Mouse (Mus musculus) cerebellum, postnatal 4 days (tissue): ENCODE data around the gene Scamp2.

ENCODE experiments used
- DNase-seq, 2 experiments: peaks; one replicate each; pipeline ENCODE4 v3.0.0; 2022; ENCODE audit warnings: low spot score in 2 of 2, mixed read lengths in 1 of 2

Gene Scamp2

GRCm38 (mm10) chr9:57550126-57550862 is 10.4 kb upstream of the Scamp2 start:
- DNase-seq = no peak

GRCm38 (mm10) chr9:57552139-57552887 is 8.4 kb upstream of the Scamp2 start, which contains the start of gene Mpi:
Mpi (minus strand) TSS chr9:57552763.
- peak; percentile 60 to 72 for DNase-seq

GRCm38 (mm10) chr9:57553119-57553518 is 7.6 kb upstream of the Scamp2 start:
- DNase-seq = no peak

GRCm38 (mm10) chr9:57554753-57555152 is 6.0 kb upstream of the Scamp2 start:
- no peak for DNase-seq

- DNase-seq = no peak
Measured at GRCm38 (mm10) chr9:57557215-57557614, 3.5 kb upstream of the Scamp2 start.

GRCm38 (mm10) chr9:57558625-57559024 is 2.1 kb upstream of the Scamp2 start:
- no peak for DNase-seq

GRCm38 (mm10) chr9:57559568-57559967 is 1.2 kb upstream of the Scamp2 start:
- DNase-seq = no peak

- DNase-seq = no peak
Measured at GRCm38 (mm10) chr9:57560263-57560662, 480 bp upstream of the Scamp2 start.

GRCm38 (mm10) chr9:57561711-57562099 is 962 bp downstream of the Scamp2 start:
- no peak for DNase-seq

GRCm38 (mm10) chr9:57562896-57563372 is 2.2 kb downstream of the Scamp2 start:
- DNase-seq = no peak

GRCm38 (mm10) chr9:57564609-57565008 is 3.9 kb downstream of the Scamp2 start:
- DNase-seq = no peak

GRCm38 (mm10) chr9:57565741-57566221 is 5.0 kb downstream of the Scamp2 start:
- DNase-seq = peak in 1 of 2 experiments; percentile 40

- DNase-seq = no peak
Measured at GRCm38 (mm10) chr9:57566846-57567245, 6.1 kb downstream of the Scamp2 start.

GRCm38 (mm10) chr9:57568500-57568899 is 7.8 kb downstream of the Scamp2 start:
- no peak for DNase-seq

GRCm38 (mm10) chr9:57574397-57574796 is 13.7 kb downstream of the Scamp2 start:
- DNase-seq = no peak

- DNase-seq = no peak
Measured at GRCm38 (mm10) chr9:57575577-57575976, 14.8 kb downstream of the Scamp2 start.

GRCm38 (mm10) chr9:57577144-57577849 is 16.6 kb downstream of the Scamp2 start:
- DNase-seq = no peak

GRCm38 (mm10) chr9:57584991-57585390 is 24.2 kb downstream of the Scamp2 start:
- no peak for DNase-seq

- DNase-seq = peak; percentile 46 to 68
Measured at GRCm38 (mm10) chr9:57589224-57590126, 28.7 kb downstream of the Scamp2 start, which contains the start of gene Ulk3. Ulk3 (plus strand) TSS chr9:57589452.

- no peak for DNase-seq
Measured at GRCm38 (mm10) chr9:57590726-57591125, 30.0 kb downstream of the Scamp2 start.
